Mouse (Mus musculus) B cell, adult 67 days (primary cell): ENCODE results near the gene Uevld. TPM values are rescaled to one million over a fixed set of nuclear protein-coding genes. Genes with fewer than 3 reads are reported as not detected.

Experiments used
- total RNA-seq, 2 experiments: library from RNA; stranded (reverse); gene quantifications; 4 replicates each; pipeline ENCODE4 v1.2.4; 2023

Uevld gene
- total RNA-seq, result 10 to 100 TPM in 1 of 2 experiments, 1 to 10 TPM in 1; 7.3 to 11.6 TPM

DNA sequence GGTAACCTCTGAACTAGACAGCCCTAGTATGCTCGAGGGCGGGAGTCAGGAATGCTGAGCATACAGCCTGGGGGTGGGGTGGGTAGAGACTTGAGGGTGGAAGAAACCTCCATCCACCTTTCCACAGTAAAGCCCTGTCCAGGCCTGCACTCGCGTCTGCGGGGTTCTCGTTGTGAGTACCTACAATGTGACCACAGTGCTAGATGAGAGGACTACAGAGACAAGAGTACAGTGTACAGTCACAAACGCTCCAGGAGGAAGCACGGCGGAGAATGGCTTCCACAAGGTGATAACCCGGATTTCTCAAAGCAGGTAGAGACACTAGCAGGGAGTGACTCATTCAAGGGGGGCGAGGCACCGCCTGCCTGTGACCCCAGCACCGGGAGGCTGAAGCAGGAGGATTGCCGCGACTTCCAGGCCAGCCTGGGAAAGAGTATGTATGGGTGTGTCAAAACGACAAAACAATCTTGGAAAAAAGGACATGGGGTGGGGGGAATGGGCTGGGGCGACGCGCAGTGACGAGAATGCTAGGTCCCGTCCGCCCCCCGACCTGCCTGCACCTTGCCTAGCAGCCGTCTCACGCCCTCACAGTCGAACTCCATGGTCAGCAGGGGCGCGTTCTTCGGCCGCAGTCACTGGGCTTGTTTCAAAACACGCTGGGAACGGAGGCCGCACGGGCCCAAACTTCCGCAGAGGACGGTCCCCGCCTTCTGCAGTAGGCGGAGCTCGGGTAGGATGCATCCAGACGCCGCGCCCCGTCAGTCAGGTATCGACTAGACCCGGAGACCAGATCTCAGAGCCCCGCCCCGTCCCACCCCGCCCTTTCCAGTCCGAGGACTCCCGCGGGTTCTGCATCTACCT, at the start of gene Uevld:
Gene Uevld (minus strand): TSS at position 697 of the 861 bp plus-strand sequence.

DNA sequence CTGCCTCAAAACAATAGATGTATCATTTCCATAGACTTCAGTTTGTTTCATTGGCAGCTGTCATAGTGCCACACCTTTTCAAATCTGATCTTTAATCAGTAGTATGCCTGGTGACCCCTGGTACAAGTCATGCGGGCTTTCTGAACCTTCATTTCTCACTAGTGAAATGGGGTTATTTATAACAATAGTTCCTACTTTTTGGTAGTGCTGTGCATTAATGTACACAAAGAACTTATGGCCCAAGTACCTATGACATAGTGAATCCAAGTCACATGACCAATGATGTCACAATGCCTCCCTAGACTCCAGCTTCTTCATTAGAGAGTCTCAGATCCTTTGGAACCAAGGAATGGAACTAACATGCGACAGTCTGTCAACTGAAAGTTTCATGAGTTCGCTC, 25.0 kb upstream of the Uevld start, which contains the start of gene Gm9999:
Gene Gm9999 (plus strand): TSS at position 301 of the 400 bp plus-strand sequence.

DNA sequence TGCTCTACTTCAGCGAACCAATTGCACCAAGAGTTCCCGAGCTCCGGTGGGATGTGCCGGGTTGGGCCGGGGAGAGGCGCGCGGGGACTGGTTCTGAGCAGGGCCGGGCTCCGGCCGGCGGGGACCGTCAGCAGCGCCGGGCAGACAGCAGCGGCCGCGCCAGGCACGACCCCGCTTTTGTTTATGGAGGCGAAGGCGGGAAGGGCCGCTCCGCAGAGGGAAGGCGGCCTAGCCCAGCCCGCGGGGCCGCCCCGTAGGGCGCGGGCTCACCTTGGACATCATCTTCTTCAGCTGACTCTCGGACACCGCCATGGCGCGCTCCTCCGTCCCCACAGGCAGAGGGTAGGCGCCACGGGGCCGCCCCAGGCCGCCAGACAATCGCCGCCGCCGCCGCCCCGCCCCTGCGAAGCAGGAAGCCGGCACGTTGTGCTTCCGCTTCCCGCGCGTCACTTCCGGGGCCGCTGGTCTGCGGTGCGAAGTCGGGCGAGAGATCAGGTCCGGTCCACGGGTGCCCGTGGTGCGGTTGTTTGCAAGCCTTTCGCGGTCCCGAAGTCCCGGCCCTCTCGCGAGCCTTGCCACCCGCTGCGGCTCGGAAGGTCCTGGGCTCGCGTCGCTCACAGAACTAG, 38.7 kb downstream of the Uevld start, which contains the start of gene Tsg101:
Gene Tsg101 (minus strand): TSS at position 419 of the 626 bp plus-strand sequence.

Other genes with a start within 250 kb of the Uevld start
- gene Saal1, start 247.8 kb downstream of the Uevld start, total RNA-seq, result 10 to 100 TPM; 13.6 to 17.0 TPM
- under 1 TPM in 1 of 2 experiments, not detected in 1; 0.24 TPM for gene Saa3, start 242.8 kb downstream of the Uevld start, total RNA-seq
- not detected for gene Saa4, start 225.9 kb downstream of the Uevld start, total RNA-seq
- not detected for gene Saa1, start 215.5 kb downstream of the Uevld start, total RNA-seq
- not detected for gene Saa2, start 206.7 kb downstream of the Uevld start, total RNA-seq
- 10 to 100 TPM; 59.6 to 64.3 TPM for gene Hps5, start 162.5 kb downstream of the Uevld start, total RNA-seq
- gene Gtf2h1, start 162.4 kb downstream of the Uevld start, total RNA-seq, result 10 to 100 TPM; 55.1 to 61.9 TPM
- 100 to 1,000 TPM; 159 to 161 TPM for gene Ldha, start 117.1 kb downstream of the Uevld start, total RNA-seq
- gene Ldhc, start 97.3 kb downstream of the Uevld start, total RNA-seq, result not detected
- 10 to 100 TPM; 58.6 to 68.4 TPM for gene Tsg101, start 38.6 kb downstream of the Uevld start, total RNA-seq
- gene Gm9999, start 25.1 kb upstream of the Uevld start, total RNA-seq, result not detected
- gene Spty2d1, start 49.9 kb upstream of the Uevld start, total RNA-seq, result 10 to 100 TPM; 90.3 to 95.4 TPM
- 1 to 10 TPM; 4.4 to 5.1 TPM for gene Tmem86a, start 92.1 kb upstream of the Uevld start, total RNA-seq
- not detected for gene Ptpn5, start 175.2 kb upstream of the Uevld start, total RNA-seq
- gene Mrgpra6, start 246.4 kb upstream of the Uevld start, total RNA-seq, result not detected